Mouse (Mus musculus) lung, postnatal 36 days (tissue): ENCODE data around the gene Asic2.
A peak's percentile ranks its signal among the peaks of the same experiment; 100 is the strongest.

Experiments
- DNase-seq: peaks from one replicate; pipeline ENCODE4 v3.0.0; 2022; ENCODE audit warnings: mixed read lengths

The Asic2 gene

GRCm38 (mm10) chr11:81597601-81598000 lies 370.7 kb downstream of the Asic2 start:
- DNase-seq: no peak

DNA sequence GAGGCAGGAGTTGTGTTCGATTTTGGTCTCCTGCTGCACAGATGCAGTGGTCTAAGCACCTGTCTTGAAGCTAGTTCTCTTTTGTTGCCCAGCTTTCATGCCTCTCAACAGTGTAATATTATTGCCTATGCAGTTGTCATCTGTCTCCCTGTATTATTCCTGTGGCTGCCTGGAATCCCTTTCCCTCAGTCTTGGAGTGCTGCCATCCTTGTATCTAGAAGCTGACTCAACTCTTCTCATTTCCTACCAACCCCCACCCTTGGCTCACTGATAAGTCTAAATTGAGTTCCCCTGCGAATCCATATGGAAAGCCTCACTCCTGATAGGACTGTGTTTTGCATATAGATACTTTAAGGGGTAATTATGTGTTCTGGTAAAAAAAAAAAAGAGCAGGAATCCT lies 373.0 kb downstream of the Asic2 start:
- DNase-seq: no peak

GRCm38 (mm10) chr11:81592776-81593175 lies 375.5 kb downstream of the Asic2 start:
- DNase-seq: no peak

DNA sequence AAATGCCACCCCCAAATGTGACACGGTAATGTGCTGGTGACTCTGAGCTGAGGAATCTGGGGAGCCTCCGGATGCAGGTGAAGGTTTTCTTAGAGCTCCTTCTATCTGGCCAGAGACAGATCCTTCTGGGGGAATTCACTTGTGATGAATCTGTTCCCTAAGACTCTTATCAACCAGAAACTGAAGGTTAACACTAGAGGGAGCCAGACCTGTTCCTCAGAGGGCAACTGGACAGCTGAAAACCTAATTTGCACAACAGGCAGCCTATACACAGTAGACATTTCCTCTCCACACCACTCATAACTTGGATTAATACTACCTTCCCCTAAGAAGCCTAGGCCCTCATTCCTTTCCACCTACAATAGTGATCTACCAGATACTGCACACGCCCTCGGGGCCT lies 377.3 kb downstream of the Asic2 start:
- DNase-seq: no peak

- peak; percentile 72 for DNase-seq
Measured at GRCm38 (mm10) chr11:81588630-81589029, 379.6 kb downstream of the Asic2 start.

DNA sequence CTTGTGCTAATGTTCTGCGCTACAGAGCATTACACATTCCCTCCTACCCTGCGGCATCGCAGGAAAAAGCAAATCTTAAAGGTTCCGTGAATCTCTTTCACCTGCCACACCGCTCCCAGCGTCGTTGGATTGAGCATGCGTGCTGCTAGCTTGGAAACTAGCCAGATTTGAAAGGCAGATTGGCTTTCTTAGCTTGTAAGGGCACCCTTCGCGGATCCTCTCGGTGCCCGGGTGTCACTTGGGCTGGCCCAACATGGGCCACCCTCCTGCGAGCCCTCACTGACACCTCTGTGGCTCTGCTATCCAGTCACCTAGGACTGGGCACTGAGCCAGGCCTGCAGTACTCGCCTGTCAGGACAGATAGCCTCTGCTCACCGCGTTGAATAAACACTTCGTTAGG lies 380.3 kb downstream of the Asic2 start:
- no peak for DNase-seq

DNA sequence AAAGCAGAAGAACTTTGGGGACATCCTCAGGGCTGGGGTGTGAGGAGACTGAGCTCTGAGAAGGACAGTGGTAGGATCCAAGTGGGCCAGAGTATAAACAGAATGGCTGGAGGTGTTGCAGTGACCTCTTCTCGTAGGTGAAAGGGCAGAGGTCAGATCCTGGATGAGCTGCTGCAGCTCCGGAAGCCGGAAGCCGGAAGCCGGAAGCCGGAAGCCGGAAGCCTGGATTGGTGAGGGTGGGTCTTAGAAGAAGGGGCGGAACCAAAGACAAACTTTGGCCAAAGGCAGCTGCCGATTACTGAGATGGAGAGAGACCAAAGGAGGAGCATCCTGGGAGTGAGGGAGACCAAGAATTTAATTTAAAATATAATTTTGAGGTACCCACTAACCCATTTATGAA lies 381.1 kb downstream of the Asic2 start:
- DNase-seq: no peak

GRCm38 (mm10) chr11:81584506-81584905 lies 383.8 kb downstream of the Asic2 start:
- no peak for DNase-seq

GRCm38 (mm10) chr11:81583195-81583594 lies 385.1 kb downstream of the Asic2 start:
- DNase-seq: no peak

DNA sequence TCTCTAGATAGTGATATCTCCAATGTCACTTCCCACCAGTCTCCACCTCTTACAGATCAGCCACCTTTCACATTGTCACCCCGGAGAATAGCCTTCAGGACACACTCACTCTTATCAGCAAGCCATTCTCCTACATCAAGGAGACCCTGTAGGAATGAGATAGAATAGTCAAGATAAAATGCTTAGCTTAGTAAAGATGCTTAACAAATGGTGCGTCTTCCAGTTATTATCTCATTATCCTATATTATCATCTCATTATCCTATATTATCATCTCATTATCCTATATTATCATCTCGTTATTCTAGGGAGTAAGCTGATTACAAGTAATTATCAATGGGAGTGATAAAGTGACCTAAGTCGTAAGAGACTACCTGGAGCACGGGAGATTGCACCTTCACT lies 386.1 kb downstream of the Asic2 start:
- no peak for DNase-seq

GRCm38 (mm10) chr11:81579753-81580152 lies 388.5 kb downstream of the Asic2 start:
- DNase-seq: no peak

DNA sequence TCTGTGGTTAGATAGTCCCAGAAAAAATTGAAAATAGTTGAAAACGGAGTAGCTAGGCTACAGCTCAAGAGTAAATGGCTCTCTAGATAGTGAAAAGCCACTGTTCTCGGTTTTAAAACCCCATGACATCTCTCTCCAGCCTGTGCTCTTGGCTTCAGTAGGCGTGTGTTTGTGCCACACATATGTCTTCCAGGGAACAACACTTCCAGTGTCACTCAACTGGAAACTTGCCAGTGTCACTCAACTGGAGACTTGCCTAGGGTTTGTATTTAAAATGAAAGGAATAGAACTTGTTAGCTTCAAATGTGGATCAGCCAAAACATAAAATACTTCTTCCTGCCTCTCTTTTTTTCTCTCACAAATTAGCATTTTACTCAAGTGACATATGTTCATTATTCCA lies 397.9 kb downstream of the Asic2 start:
- DNase-seq: no peak

DNA sequence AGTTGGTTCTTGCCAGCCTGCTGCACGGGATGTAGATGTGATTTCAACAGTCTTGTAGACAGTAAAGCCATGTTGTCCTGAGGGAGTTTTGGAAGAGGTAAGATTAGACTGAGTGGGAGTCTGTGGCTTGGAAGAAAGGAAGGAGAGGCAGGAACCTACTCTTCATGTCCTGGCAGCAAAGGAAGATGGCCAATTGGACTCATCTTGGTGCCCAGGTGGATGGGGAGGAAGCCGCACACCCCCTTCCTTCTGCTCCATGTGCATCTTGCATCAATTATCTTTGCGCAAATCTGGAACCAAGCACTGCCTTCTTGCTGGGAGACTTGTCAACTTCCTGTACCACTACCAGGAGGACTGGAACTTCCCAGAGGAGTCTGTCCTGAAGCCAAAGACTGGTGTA lies 403.4 kb downstream of the Asic2 start:
- DNase-seq: no peak

DNA sequence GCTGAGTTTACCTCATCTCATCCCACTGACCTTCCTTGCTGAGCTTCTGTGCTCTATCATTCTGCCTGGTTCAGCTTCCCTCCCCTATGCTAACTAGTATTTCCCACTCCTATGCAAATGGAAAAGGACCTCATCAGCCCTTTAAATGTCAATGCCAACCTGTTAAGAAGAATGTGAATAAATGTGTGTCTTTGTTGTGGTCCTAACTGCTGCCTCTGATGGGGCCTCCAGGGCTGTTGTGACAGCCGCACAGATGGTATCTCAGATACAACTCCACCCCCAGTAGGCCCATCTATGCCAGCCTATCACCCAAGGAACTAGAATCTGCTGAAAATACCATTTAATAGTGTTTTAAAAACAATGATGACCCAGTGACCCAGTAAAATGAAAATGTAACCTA lies 407.9 kb downstream of the Asic2 start:
- no peak for DNase-seq

DNA sequence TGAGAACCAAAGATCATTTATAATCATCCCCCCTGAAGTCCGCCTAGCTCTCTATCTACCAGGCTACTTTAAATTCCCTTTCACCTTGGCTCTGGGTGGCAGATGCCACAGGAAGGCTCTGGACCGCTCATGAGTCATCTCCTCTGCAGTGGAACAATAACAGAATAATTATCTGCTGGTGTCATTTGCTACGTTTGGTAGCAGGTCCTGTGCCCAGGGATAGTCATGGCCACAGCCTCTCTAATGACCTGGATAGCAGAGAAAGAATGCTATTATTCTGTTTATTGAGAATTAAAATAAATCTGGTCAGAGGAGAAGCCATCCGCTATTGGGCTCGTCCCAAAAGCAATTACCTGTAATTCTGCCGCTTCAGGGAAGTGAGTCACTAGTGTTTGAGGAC lies 425.1 kb downstream of the Asic2 start:
- no peak for DNase-seq

GRCm38 (mm10) chr11:81535121-81535717 lies 433.0 kb downstream of the Asic2 start:
- no peak for DNase-seq

GRCm38 (mm10) chr11:81534686-81535085 lies 433.6 kb downstream of the Asic2 start:
- DNase-seq: peak; percentile 60

GRCm38 (mm10) chr11:81531906-81532305 lies 436.4 kb downstream of the Asic2 start:
- DNase-seq: no peak

GRCm38 (mm10) chr11:81522927-81523326 lies 445.3 kb downstream of the Asic2 start:
- no peak for DNase-seq

DNA sequence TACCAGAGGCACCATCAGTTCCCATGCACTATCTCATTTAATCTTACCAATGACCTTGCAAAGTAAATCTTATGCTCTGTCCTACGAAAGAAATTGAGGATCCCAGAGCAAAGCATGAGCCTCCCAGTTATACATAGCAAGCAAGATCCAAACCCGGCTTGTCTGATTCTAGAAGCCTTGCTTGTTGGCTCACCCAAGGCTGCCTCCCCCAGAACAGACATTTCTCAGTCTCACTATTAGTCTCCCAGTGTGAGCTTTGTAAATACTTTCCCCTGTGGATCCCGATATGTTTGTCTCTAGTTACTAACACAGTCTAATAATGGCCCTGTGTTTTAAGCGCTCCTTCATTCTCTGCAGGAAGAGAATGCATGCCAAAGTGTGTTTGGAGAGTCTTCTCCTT lies 446.4 kb downstream of the Asic2 start:
- DNase-seq: no peak

DNA sequence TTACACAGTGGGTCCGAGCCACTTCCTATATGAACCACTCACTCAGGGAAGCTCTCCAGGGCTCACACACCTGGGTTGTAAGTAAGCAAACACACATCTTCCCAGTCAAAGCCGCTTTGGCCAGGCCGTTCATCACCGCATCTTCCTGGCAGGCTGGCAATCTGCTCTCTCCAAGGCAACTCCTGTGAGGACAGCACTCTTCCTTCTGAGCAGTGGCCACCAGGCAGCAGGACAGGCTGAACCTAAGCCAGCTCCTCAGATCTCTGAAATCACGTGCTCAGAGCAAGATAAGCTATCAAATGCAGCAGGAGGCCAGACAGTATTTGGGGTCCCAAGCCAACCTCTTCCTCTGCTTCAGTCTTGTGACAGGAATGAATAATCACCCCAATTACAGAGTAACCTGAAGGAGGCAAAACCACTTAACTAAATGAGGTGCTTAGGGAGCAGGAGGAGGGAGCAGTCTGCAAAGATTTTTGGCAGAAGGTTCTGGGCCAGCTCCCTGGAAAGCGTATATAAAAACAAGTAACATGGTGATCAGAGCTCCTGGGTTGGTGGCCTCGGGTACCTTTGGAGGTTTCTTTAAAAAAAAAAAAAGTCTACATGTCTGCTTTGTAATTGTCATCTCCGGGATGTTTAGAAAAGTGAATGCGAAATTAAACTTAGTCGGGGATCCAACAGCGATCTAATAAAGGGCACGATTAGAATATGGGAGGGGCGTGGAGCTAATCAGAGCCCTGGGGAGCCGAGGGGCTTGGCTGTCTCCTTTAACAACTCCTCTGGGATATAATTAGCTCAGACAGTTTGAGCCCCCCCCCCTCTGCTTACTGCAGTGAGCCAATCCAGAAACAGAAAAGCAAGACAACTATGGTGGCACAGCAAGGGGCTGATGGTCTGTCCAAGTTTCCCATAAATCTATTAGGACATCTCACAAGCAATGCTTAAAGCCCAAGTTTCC lies 450.0 kb downstream of the Asic2 start:
- DNase-seq: no peak

DNA sequence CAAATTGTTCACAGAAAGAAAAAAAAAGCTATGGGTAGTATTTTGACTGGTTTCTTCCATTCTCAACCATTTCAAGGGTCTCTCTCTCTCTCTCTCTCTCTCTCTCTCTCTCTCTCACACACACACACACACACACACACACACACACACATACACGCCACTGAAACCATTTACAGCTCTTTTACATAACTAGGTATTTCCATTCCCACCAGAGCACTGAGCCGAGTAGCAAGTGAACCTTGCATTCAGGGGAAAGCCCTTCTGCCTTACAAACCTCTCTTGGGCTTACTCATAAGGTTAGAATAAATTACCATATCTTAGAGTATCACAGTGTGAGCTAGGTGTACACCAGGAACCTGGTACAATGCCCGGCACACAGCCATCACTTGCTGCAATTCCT lies 452.5 kb downstream of the Asic2 start:
- DNase-seq: no peak

GRCm38 (mm10) chr11:81512434-81512833 lies 455.8 kb downstream of the Asic2 start:
- no peak for DNase-seq

DNA sequence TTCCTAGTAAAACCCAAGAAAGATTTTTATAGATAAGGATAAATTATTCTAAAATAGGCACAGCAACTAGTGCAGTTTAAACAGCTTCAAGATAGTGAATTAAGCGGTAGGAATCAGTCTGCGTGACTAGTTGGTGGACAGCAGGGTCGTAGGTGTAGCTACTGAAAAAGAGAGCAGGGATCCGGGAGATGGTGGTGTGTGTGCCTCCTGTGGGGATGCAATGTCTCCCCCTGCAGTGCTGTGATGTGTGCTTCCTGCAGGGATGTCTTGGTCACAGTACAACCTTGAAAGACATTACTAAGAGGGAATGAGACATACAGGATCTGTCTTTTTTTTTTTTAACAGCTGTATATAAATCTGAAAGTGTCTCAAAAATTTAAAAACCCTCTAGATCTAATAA lies 456.9 kb downstream of the Asic2 start:
- no peak for DNase-seq
